Mouse (Mus musculus) heart, postnatal 36 days (tissue): ENCODE results near the gene Safb2. TPM values are rescaled to one million over a fixed set of nuclear protein-coding genes. Genes with fewer than 3 reads are reported as not detected.

Source experiments
- DNase-seq, 2 experiments: peaks; one replicate each; pipeline ENCODE4 v3.0.0; 2021 to 2022
- intact Hi-C: fragments of 180-260 bp; cut with DNase I; formaldehyde crosslinking; loops from one replicate; pipeline ENCODE4 v1.15.1; 2025
- total RNA-seq, 2 experiments: library from RNA; stranded (reverse); gene quantifications; 2 replicates each; pipeline ENCODE4 v1.2.3; 2021

Gene Safb2
- total RNA-seq, 2 experiments from 2014 or later: 41.4 to 48.5 TPM

DNA sequence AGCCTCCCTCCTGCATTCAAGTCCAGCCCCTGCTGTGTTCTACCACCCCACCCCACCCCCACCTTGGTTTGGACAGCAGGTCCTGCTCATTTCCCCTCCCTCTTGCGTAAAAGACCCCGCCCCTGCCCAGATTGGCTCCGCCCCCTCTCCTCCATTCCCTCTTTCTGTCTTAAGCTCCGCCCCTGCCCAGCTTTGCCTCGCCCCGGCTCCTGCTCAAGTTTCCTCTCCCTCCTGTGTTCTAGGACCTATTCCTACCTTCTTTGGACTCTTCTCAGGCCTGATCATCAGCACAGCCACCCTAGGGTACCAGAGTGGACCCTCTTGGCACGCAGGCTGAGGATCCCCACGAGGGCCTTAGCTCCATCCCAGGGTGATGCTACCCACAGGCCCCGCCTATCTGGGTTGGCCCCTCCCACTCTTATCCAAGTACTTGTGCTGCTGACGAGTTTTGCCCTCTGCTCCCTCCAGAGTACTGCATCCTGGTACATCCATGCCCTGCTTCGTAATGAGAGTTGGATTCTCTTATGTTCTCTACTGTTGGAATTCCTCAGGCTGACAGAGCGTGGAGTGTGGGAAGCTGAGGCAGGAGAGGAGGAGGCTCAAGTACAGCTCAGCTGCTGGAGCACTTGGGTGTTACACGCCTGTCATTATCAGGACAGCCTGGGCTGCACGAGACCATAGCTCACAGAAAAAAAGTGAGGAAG is 27.6 kb upstream of the Safb2 start:
- intact Hi-C loops: loop anchor here (5.0 to 10.0 kb wide), 3 partner anchors 105 to 663 kb away; partner anchors contain the start of genes Dus3l, Ndufa11, Vav1 and Vmac
- DNase-seq: no peak

DNA sequence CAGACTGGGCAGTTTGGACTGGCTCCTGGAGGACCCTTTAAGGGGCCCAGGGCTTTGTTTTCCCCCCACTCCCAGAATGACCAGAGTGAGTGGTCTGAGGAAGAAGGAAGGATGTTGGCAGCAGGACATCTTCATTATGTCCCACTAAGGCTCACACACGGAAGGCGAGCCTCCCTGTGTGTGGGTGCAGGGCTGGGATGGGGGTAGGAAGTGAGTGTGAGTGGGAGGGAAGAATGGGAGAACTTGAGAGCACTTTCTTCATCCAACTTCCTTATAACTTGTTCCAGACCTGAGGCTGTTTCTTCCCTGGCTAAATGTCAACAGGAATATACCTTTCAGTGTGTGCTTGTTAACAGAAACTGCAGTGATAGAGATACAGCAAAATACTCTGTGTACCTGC is 26.9 kb upstream of the Safb2 start:
- no peak for DNase-seq
- intact Hi-C loops: loop anchor here (5.0 to 10.0 kb wide), 3 partner anchors 106 to 663 kb away; partner anchors contain the start of genes Dus3l, Ndufa11, Vav1 and Vmac

DNA sequence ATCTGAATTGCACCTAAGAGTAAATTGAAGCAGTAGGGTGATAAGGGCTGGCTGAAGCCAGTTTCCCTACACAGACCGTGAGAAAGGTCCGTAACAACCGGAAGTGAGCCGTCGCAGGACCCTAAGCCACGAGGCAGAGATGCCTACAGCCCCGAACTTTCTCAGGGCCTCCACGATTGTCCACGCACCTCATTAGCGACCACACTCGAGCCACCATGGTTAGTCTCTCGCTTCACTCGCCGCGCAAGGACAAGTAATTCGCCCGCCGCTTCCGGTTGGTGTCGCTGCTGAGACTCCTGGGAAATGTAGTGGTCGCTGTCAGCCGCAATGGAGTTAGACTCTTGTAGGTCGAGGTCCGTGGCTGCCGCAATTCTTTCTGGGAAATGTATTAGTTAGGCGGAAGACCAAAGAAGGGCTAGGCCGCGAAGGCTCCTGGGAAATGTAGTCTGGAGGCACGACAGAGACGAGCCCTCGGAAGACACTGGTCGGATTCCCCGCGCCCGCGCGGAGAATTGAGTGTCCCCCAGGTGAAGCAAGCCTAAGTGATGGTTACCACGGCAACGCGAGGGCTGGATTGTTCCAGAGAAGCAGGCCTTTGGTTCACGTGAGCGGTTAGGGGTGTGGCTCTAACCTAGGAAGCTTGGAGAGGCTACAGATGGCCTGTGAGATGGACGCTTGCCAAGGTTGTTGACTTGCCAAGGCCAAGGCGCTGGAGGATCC is 25.2 kb upstream of the Safb2 start, which contains the start of gene 2410015M20Rik:
Gene 2410015M20Rik, minus strand, starts transcription at position 320 of the 720 bp plus-strand sequence.
- DNase-seq: peak; percentile 90 to 94
- intact Hi-C loops: loop anchor here (1.0 to 10.0 kb wide), 4 partner anchors 24 to 665 kb away; partner anchors contain the start of genes Dus3l, Ndufa11, Vav1 and Vmac

DNA sequence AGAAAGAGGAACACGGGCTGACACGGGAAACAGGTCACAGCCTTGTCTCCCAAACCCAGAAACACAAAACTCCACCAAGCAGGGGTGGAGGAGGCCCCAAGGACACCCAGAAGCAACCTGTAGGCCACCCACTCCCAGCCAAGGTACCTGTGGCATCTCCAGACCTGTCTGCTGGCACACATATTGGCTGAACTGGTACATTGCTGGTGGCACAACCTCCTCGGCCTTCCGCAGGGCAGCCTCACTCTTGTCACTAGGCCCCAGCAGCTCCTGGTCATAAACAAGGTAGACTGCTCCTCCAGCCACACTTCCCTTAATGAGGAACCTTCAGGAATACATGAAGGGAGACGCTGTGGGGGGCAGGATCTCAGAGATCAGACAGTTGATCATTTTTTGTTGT is 24.3 kb upstream of the Safb2 start:
- no peak for DNase-seq
- intact Hi-C loops: loop anchor here (1.0 kb wide), 1 partner anchor 23 kb away; no protein-coding TSS in a partner anchor

DNA sequence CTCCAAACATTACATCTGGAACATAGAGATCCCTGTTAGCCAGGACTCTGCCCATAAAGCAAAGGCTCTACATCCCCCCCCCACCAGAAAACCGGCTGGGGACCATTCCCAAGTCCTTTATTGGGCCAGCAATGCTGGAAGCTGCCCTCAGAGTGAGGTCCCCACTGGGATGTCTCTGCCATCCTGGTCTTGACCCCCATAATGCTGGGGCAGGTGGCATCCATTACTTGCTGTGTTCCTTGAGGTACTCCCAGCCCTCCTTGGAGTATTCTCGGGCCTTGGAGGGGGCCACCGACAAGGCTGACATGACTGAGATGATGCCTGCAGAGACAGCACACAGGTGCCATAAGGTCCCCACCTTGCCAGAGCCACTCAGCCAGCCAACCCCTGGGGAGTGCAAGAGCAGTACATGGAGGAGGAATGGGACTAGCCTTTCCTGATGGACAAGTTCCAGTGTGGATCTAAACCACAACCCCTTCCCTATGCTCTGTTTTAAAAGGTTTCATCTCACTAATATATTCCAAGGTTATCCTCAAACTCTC is 23.2 kb upstream of the Safb2 start:
- intact Hi-C loops: loop anchor here (2.0 kb wide), 1 partner anchor 17 kb away; no protein-coding TSS in a partner anchor
- no peak for DNase-seq

DNA sequence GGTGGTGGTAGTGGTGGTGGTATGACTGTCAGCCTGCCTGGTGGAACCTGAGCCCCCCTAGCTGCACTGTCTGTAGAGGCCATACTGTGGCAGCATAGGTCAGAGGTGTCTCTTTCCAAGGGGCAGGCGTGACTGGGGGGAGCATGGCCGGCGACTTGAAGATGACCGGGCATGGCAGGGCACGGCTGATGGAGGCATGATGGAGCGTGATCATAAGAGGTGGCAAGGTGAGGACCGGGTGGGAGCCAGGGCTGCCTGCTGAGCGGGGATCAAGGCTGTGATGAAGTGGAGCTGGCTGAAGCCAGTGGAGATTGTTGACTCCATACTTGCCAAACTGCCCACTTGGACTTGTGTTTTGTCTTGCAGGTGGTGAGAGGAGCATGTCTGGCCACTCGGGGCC is 21.0 kb upstream of the Safb2 start:
- no peak for DNase-seq
- intact Hi-C loops: no loop called here

DNA sequence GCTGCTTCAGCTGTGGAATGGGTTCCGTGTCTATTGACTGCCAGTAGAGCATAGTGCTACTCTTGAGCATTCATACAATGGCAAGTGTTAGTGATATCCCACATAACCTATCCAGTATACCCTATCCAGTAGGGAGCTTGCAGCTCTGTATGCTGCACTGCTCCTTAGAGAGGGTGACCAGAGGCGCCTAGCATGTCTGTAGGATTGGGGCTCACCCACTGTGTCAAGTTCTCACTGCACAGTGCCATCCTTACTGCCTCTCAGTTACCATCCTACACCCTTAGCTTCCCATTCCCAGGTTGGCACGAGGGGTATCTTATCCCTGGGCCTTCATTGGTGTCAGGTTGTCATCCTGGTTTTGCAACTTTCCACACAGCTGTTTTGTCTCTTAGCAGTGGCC is 20.0 kb upstream of the Safb2 start:
- intact Hi-C loops: no loop called here

DNA sequence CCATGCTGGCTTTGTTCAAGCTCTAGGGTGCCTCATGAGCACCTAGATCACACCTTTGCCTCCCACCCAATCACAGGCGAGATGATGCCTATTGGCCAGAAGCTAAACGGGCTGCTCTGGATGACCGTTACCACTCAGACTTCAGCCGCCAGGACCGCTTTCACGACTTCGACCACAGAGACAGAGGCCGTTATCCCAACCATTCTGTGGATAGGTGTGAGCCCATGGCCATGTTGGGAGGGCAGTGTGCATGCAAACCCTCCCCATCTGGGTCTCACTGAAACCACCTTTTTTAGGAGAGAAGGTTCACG is 19.6 kb upstream of the Safb2 start:
- DNase-seq: no peak
- intact Hi-C loops: no loop called here

More for the DNA sequence above, 20.0 kb upstream of the Safb2 start:
- DNase-seq: no peak

DNA sequence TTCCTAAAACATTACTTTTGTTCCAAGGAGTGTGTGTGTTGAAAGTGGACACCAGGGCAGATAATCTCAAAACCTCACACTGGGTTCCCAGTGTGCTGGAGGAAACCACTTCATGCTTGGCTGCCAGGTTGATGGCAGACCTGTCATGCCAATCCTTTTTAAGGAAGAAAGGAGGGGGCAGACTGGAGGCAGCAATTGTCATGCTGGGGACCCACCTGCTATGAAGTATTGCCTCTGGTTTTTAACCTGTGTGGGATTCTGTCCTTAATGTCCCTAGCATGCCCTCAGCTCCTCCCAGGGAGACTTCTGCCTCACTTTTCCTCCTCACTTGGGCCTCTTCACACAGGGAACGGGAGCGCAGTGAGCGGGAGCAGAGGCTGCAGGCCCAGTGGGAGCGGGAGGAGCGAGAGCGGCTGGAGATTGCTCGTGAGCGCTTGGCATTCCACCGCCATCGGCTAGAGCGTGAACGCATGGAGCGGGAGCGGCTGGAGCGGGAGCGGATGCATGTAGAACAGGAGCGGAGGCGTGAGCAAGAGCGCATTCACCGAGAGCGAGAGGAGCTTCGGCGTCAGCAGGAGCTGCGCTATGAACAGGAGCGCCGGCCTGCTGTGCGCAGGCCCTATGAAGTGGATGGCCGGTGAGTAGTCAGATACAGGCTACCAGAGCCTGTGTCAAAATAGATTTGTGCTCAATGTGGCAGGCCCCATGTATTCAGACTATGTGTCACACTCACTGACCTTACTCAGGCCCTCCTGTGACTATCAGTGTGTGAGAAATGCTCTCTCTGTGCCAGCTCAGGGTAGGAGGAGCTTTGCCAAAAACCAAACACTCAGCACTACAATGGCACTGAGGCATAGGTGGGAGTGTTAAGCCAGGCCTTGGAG is 19.0 kb upstream of the Safb2 start:
- intact Hi-C loops: no loop called here
- no peak for DNase-seq

DNA sequence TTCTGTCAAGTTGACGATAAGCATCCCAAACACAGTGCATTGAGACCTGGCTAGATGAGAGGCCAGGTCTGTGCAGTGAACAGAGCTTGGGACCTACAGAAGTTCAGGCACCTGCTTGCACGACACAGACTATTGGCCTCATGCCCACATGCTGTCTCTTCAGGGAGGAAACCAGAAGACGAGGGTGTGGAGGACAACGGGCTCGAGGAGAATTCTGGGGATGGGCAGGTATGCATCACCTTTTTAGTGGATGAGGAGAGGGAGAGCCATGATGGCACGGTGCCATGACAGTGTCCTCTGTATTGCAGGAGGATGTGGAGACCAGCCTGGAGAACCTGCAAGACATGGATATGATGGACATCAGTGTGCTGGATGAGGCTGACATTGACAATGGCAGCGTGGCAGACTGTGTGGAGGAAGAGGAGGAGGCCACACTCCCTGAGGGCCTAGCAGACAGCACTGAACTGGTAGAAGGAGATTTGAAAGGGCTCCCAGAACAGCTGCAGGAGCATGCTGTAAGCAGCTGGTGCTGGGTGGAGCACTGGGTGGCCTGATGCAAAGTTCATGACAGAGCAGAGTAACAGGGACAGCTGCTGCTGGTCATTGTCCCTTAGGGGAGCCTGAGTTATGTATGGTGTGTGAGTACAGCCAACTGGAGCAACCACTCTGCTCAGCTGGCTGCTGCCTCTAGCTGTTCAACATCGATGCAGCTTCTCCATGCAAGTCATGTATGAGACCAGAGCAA is 9.3 kb upstream of the Safb2 start:
- peak in 1 of 2 experiments; percentile 21 for DNase-seq
- intact Hi-C loops: no loop called here

DNA sequence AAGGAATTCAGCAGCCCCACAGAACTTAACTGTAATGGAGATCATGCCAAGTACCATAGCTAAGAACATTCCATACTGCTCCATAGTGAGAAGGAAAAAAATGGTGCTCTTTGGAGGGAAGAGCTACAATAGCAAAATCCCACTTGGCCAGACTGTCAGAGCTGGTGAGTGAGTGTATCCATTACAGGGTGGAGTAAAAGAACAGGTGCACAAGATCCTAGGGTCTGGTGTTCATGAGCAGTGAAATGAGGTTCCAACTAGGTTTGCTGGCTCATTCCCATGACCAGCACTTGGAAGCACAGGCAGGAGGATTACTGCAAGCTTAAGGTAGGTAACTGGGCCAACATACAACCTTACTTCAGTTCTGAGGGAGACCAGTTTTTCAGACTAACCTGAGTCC is 8.2 kb upstream of the Safb2 start:
- DNase-seq: no peak
- intact Hi-C loops: no loop called here

DNA sequence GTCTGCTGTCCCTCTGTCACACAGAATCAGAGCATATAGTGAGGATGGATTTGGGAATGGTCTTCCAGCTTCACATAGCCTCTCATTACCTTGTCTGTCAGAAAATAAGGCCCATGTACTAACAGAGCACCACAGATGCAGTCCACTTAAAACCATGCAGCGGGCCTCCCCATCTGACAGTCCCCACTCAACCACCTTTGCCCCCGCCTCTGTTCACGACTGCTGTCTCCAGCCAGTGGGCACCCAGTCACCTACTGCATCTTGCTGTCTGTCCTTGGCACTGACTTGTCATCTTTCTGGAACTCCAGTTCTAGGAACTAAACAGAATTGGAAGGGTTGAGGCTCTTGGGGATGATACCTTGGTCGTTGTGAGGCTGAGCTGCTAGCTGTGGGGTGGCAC is 4.5 kb upstream of the Safb2 start:
- no peak for DNase-seq
- intact Hi-C loops: loop anchor here (5.0 kb wide), 1 partner anchor 128 kb away; the partner anchor contains the start of genes Ndufa11 and Vmac

DNA sequence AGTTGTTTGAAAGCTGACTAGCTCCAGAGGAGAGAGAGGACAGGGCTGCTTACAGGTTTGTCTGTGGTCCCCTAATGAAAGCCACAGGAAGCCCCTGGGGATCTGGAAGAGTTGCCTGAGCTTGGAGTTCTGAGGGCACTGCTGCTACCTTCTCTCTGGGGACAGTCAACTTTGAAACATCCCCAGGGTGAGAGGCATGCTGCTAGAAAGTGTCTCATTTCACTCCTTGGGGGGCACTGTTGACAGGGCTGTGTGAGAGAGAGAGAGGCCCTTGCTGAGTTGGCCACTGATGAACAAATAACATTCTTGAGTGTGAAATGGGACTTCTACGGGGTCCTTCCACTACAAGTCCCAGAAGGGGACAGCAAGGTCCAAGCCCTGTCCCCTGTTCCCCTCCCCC is 3.4 kb upstream of the Safb2 start:
- intact Hi-C loops: loop anchor here (5.0 kb wide), 1 partner anchor 130 kb away; the partner anchor contains the start of genes Ndufa11 and Vmac
- DNase-seq: no peak

DNA sequence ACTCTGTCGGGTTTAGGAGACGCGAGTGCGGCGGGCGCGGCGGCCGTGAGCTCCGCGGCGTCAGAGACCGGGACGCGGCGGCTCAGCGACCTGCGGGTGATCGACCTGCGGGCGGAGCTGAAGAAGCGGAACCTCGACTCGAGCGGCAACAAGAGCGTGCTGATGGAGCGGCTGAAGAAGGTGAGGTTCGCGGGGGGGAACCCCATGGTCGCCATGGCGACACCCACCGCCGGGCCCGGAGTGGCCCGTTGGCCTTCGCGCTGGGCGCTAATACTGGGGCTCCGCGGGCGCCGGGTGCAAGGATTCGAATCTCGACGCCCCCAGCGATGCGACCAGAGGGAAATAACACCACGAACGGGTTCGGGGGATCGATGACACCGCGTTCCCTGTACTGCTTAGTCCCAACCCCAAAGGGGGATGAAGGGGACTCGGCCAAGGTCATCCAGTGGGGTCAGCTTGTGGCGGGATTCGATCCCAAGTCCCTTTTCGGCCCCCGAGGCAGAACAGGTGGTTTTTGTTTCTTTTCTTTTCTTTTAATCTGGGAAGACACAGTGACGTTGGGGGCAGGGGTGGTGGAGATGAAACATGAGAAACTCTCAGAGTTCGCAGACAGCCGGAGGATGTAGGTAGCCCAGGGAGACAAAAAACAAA is 911 bp upstream of the Safb2 start:
- DNase-seq: peak in 1 of 2 experiments; percentile 58
- intact Hi-C loops: loop anchor here (1.0 to 5.0 kb wide), 2 partner anchors 24 to 132 kb away; partner anchors contain the start of genes 2410015M20Rik, Ndufa11 and Vmac

DNA sequence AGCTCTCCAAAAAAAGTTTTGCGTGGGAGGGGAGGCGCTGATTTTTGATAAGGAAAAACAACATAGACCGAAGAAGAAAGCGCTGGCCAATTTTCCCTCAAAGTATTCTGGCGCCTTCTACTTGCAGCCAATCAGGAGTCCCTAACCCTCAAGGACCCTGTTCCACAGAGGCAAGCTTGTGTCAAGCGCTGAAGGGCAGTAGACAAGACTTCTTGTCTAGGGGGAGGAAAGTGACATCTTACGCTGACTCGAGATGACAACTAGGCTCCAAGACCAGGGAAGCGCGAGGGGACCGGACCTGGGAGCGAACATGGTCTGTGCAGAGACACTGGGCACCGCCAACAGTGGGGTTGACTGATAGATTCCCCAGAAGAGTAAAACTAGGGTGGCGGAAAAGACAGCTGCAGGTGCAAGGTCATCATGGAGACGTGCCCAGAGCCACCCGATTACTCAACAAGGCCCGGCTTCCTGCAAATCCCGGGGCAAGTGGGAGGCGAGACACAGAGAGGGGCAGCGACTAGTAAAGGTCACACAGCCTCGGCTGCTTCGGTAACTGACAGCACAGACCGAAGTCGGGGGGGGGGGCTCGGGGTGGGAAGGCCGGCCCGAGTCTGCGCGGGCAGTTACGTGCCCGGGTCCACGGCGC is 651 bp downstream of the Safb2 start:
- intact Hi-C loops: loop anchor here (5.0 kb wide), 1 partner anchor 296 kb away; no protein-coding TSS in a partner anchor
- DNase-seq: peak in 1 of 2 experiments; percentile 43

DNA sequence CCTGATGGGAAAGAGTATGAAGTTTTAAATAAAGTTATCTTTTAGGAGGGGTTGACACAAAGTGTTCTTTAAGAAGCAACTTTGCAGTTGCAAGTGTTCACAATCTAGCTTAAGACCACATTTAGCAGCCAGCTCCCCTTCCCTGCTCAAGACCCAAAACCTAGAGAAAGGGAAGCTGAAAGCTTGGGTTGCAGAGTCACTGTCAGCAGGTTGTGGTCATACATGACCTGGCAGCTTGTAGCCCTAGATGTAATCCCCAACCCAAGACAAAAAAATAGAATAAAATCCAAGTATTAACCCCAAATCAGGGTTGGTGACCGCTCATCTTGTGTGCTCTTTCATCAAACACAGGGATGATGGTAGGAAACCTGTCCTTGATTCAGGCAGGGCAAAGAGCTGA is 1.3 kb downstream of the Safb2 start:
- intact Hi-C loops: loop anchor here (5.0 kb wide), 1 partner anchor 296 kb away; no protein-coding TSS in a partner anchor
- DNase-seq: no peak

DNA sequence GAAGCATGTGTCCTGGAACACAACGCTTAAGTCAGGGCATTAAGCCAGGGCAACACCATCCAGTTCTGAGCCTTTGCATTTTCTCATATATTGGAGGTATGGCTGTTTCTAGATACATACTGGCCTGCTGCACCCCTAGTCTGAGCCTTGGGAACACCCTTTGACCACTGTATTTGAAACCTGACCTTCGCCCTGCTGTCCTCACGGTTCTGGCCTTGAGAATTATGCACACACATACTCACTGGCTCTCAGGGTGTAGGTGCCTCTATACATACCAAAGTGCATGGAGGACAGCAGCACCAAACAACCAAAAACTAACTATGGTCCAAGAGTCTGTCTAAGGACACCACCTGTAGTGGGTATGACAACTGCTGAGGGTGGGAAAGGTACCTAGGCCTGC is 11.4 kb downstream of the Safb2 start:
- intact Hi-C loops: no loop called here
- DNase-seq: no peak

DNA sequence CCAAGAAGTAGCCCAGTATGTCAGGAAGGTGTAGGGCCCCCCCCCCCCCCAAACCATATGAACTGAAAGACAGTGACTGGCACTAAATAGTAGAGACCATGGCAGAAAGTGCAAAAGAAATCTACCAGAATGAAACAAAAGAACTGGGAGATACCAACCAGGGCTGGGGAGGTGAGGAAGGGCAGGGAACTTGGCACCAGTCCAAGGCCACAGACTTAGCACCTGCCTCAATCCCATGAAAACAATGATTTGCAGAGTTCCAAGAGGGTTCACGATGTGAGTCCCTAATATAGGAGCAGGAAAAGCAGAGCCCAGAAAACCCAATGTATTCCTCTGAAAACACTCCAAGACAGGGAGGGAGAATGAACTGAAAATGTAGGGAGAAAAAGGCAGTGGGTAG is 12.2 kb downstream of the Safb2 start:
- DNase-seq: no peak
- intact Hi-C loops: no loop called here
